Mouse (Mus musculus) kidney, embryonic 14.5 days (tissue): ENCODE measurements at regions not wholly inside any gene's neighbourhood (a gene's known extent, or its start where the extent isn't known, plus 50 kb on each side); places are given as distances from the start of the nearest gene placed in this dataset.

Source experiments
- ATAC-seq: fragments of 200-750 bp; cut with Nextera tagmentation; 2 replicates; pipeline ENCODE4 v1.8.0; 2017; ENCODE audit warnings: moderate number of reproducible peaks, mild to moderate bottlenecking, moderate TSS enrichment, moderate library complexity; ENCODE audit not compliant: low FRiP score, low TSS enrichment
- H3K27ac ChIP-seq: fragments of 300-500 bp; sonication (generic); 2 replicates; pipeline ENCODE4 v1.5.1; 2014; ENCODE audit warnings: low read depth, mild to moderate bottlenecking, low read length, moderate library complexity, mixed read lengths
- H3K27me3 ChIP-seq: fragments of 300-500 bp; sonication (generic); 2 replicates; pipeline ENCODE4 v1.6.1; 2014; ENCODE audit warnings: mild to moderate bottlenecking, low read length; ENCODE audit not compliant: control insufficient read depth, insufficient read depth
- H3K36me3 ChIP-seq: fragments of 300-500 bp; sonication (generic); 2 replicates; pipeline ENCODE4 v1.6.1; 2014; ENCODE audit warnings: low read length, mixed read lengths; ENCODE audit not compliant: control insufficient read depth, insufficient read depth
- H3K4me1 ChIP-seq: fragments of 300-500 bp; sonication (generic); 2 replicates; pipeline ENCODE4 v1.6.1; 2014; ENCODE audit warnings: low read length, mixed read lengths; ENCODE audit not compliant: control insufficient read depth, insufficient read depth
- H3K4me2 ChIP-seq: fragments of 300-500 bp; sonication (generic); replicated peaks from 2 replicates; pipeline ENCODE4 v1.6.1; 2014; ENCODE audit warnings: low read depth, mild to moderate bottlenecking, low read length
- H3K4me3 ChIP-seq: fragments of 300-500 bp; sonication (generic); 2 replicates; pipeline ENCODE4 v1.5.1; 2014; ENCODE audit warnings: mild to moderate bottlenecking, low read length
- H3K9ac ChIP-seq: fragments of 300-500 bp; sonication (generic); 2 replicates; pipeline ENCODE4 v1.6.1; 2014; ENCODE audit warnings: low read depth, mild to moderate bottlenecking, low read length, moderate library complexity
- H3K9me3 ChIP-seq: fragments of 300-500 bp; sonication (generic); 2 replicates; pipeline ENCODE4 v1.6.1; 2016; ENCODE audit warnings: low read length; ENCODE audit not compliant: control insufficient read depth
- WGBS: fragments of 180-500 bp; shearing (Covaris S2); extraction: QIAGEN DNeasy Blood & Tissue Kit; methylation state at CpG from one replicate; pipeline ENCODE4 v1.1.7; 2014; 5-methylcytosine and 5-hydroxymethylcytosine counted together

DNA sequence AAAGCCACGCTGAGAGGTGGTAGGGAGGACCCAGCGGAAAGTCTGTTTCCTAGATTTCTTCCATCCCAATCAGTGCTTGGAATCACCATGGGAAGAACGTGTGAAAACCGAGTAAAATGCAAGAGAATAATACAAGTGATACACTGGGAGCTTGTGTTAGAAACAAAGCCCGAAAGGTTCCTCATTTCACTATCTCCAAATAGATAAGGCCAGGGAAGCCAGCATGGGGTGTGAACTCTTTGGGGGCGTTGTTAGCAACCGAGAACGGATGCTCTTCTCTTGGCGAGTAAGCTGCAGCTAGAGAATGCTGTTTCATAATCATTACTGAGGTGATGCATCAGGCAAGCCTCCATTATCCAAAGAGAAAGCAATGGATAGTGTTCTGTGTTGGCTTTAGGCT is 118.8 kb upstream of the Atp5g3 start:
- Histone ChIP-seq H3K4me2 (no peak overlapping the region), H3K36me3 (no peaks in the 10 kb centered on the region), H3K9me3 (no peaks in the 10 kb centered on the region), H3K4me1 (no peaks in the 10 kb centered on the region), H3K27me3 (no peaks in the 10 kb centered on the region), H3K4me3 (no peak overlapping the region), H3K27ac (no peak overlapping the region), H3K9ac (no peak overlapping the region)
- no peak for ATAC-seq
- WGBS = 93% methylated on average over 9 of the region's 9 CpGs

DNA sequence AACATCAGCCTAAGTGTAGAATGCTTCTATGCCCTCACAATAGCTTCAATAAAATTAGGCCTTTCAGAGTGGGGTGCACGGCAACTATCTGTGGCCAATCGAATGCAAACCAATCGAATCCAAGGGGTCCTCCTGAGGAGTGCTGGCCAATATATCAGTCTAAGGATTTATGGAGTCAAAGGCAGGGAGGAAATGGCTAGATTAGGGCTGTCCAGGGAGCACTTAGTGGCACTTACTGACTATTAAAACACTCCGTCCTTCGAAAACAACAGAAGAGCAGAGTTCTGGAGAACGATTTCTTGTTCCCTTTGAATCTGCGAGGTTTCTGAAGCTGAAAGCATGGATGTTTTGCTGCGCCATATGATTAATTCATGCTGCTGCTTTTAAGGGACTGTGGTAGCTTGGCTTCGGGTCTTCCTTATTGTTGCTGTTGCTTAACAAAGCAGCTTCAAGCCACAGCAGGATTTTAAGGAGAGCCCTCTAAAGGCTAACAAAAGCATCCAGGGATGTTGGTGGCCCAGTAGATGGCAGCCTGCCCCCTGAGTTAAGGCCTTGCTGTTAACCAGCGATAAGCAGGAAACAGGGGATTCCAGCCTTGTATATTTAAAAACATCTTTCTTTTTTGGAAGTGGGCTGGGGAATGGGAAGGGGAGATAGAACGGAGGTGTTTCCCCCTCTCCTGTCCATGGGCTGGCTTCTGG is 116.4 kb upstream of the Atp5g3 start:
- ATAC-seq = no peak; the same call in 1 of the 2 replicates
- H3K9me3 ChIP-seq = no peaks in the 10 kb centered on the region
- no peak overlapping the region; the same call in 1 of the 2 replicates for H3K9ac ChIP-seq
- H3K36me3 ChIP-seq = no peaks in the 10 kb centered on the region
- no peak overlapping the region for H3K4me3 ChIP-seq
- 30% methylated on average over 11 of the region's 11 CpGs for WGBS
- H3K4me1 ChIP-seq = no peaks in the 10 kb centered on the region
- H3K27ac ChIP-seq = no peak overlapping the region
- H3K27me3 ChIP-seq = no peaks in the 10 kb centered on the region
- H3K4me2 ChIP-seq = no peak overlapping the region; the same call in 1 of the 2 replicates

DNA sequence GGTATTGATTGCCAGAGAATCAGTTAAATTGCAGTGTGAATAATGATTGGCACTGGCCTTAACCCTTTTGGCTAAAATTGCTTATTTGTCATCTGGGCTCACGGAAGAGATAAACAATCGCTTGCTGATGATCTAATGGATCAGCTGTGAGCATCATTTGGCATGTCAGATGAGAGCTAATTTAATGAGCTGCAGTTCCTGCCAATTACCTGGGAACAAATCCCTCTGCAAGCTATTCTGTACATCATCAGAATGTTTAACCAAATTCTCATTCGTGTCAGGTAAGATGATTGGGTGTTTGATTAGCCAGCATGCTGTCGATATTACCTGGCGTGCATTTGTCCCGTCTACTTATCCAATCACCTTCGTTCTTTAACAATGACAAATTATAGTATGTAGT is 104.0 kb upstream of the Atp5g3 start:
- no peaks in the 10 kb centered on the region for H3K36me3 ChIP-seq
- H3K4me1 ChIP-seq = no peaks in the 10 kb centered on the region
- no peak overlapping the region for H3K4me3 ChIP-seq
- H3K27me3 ChIP-seq = no peaks in the 10 kb centered on the region
- peaks cover 3% of the 10 kb centered on the region; the same call in 1 of the 2 replicates for H3K9me3 ChIP-seq
- 88% methylated on average over 7 of the region's 7 CpGs for WGBS
- no peak overlapping the region for H3K27ac ChIP-seq
- H3K4me2 ChIP-seq = no peak overlapping the region
- H3K9ac ChIP-seq = no peak overlapping the region
- no peak for ATAC-seq

DNA sequence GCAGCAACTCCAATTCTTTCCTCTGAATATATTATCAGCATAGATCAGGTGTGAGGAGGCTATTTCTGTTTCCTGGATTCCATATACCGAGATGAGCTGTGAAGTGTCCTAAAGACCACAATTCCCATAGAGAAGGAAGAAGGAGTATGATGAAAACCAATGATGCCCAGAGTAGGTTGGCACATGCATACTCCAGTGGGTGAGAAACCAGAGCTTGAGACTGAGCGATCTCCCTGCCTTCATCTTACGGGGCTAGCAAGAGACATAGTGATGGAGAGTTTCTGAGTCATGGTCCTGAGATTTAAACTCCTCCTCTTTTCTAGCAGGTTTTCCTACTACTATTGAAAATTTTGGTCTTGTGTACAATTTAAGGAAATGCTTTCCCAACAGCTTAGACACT is 103.1 kb upstream of the Atp5g3 start:
- H3K9me3 ChIP-seq = peaks cover 7% of the 10 kb centered on the region; the same call in 1 of the 2 replicates
- H3K9ac ChIP-seq = no peak overlapping the region
- no peaks in the 10 kb centered on the region for H3K36me3 ChIP-seq
- no peaks in the 10 kb centered on the region for H3K27me3 ChIP-seq
- no peak overlapping the region for H3K4me2 ChIP-seq
- no peak for ATAC-seq
- H3K4me3 ChIP-seq = no peak overlapping the region
- H3K27ac ChIP-seq = no peak overlapping the region
- 88% methylated on average over 3 of the region's 3 CpGs for WGBS
- H3K4me1 ChIP-seq = no peaks in the 10 kb centered on the region

DNA sequence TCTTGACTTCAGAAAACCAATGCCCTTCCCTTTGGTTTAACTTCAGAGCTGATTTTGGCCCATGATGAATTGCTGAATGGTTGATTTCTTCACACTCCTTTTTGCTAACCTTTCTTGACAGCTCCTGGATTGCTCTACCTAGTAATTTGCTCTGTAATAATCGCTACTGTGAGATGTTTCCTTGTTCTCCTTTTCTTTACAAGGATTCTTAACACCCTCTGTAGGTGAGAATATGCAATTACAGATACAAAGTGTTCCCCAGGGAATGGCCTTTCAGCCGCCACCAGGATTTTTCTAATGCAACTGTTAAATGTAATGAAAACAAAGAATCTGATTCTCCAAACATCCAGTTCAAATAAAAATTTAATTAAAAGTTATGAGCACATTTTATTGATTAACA is 87.4 kb upstream of the Atp5g3 start:
- Histone ChIP-seq H3K4me1 (no peaks in the 10 kb centered on the region), H3K9ac (no peak overlapping the region), H3K36me3 (no peaks in the 10 kb centered on the region), H3K4me2 (no peak overlapping the region), H3K27ac (no peak overlapping the region), H3K9me3 (no peaks in the 10 kb centered on the region), H3K4me3 (no peak overlapping the region), H3K27me3 (no peaks in the 10 kb centered on the region)
- WGBS = 6% methylated on average over 2 of the region's 2 CpGs
- ATAC-seq = no peak

DNA sequence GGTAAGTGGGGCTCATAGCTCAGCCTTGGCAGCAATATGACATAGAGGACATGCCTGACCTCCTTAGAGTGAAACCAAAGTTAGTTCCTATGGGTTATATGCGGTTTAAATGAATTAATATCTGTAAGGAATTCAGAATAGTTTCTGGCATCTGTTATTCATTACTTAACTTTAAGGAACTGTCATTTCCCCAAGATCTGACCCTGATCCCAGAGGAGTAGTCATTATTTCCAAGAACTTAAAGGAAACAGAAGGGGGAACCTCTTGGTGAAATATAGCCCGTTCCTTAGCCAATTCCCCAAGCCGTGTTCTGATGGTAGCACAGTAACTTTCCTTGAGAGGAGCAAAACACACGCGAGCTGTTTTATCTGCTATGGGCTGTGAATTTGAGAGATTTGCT is 85.9 kb upstream of the Atp5g3 start:
- Histone ChIP-seq H3K9ac (no peak overlapping the region), H3K4me3 (no peak overlapping the region), H3K9me3 (no peaks in the 10 kb centered on the region), H3K36me3 (no peaks in the 10 kb centered on the region), H3K4me1 (no peaks in the 10 kb centered on the region), H3K27me3 (no peaks in the 10 kb centered on the region), H3K4me2 (no peak overlapping the region), H3K27ac (no peak overlapping the region)
- no peak for ATAC-seq
- WGBS = 59% methylated on average over 5 of the region's 5 CpGs

DNA sequence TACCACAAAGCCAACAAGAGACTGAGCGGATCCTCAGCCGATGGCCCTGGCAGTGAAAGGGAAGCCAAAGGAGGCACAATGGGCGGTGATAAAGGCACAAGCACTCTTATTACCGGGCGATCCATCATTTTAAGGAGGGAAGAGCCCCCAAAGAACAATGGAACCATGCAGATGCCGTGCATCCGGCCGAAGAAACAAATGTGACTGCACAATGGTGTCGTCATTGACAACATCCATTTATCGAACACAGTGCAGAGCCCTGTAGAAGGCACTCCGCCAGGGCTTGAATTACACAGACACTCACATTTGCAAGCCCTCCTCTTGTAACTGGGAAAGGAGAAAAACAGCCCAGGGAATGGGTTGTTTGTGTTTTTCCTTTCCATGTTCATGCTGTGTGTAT is 80.7 kb upstream of the Atp5g3 start:
- Histone ChIP-seq H3K27ac (no peak overlapping the region), H3K4me2 (no peak overlapping the region), H3K36me3 (no peaks in the 10 kb centered on the region), H3K4me1 (no peaks in the 10 kb centered on the region), H3K9me3 (no peaks in the 10 kb centered on the region), H3K27me3 (no peaks in the 10 kb centered on the region), H3K4me3 (no peak overlapping the region), H3K9ac (no peak overlapping the region)
- 78% methylated on average over 11 of the region's 11 CpGs for WGBS
- no peak for ATAC-seq

DNA sequence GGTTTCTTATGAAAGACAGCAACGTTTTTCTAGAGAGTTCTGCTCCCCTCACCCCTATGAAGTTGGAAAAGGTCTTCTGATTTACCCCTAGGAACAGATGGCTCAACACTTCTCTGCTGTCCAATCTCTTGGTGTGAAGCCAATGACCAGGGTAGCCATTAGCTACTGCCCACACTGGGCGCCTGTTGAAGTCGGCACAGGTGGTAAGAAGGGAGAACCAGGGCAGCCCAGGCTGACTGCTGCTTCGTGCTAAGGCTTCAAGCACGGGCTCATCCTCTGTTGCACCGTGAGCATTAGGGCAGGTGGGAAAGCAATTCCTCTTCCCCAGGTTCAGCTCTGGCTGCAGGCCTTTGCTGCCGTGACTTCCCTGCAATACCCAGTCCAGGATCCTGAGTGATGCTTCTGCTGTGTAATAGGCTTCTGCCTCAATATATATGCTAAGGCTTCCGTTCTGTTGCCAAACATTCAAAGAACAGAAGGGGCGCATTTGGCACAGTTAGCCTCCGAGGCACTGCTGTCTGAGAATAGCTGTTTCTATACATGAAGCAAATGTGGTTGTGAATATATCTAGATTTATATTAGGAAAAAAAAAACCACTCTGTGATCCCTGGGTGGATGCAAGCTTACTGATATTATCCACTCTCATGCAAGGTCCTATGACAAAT is 76.4 kb upstream of the Atp5g3 start:
- Histone ChIP-seq H3K9me3 (no peaks in the 10 kb centered on the region), H3K36me3 (no peaks in the 10 kb centered on the region), H3K9ac (no peak overlapping the region), H3K4me3 (no peak overlapping the region), H3K27me3 (no peaks in the 10 kb centered on the region), H3K27ac (no peak overlapping the region), H3K4me2 (no peak overlapping the region), H3K4me1 (no peaks in the 10 kb centered on the region)
- 81% methylated on average over 10 of the region's 10 CpGs for WGBS
- ATAC-seq = no peak

DNA sequence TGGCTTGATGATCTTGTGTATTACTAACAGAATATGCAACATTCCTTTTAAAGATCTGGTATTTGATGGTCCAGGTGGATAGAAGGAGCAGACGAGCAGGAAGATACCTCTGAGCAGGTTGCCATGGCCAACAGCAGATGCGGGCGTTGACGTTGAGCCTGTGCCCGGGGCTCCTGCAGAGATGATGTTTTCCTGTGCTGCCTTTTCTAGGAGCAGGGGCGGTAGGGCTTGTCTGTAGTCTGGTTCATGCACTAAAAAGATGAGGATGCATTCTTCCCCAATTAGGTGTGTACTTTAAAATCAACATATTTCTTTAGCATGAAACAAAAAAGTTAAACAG is 74.8 kb upstream of the Atp5g3 start:
- Histone ChIP-seq H3K27ac (no peak overlapping the region), H3K4me2 (no peak overlapping the region), H3K36me3 (no peaks in the 10 kb centered on the region), H3K4me3 (no peak overlapping the region), H3K9ac (no peak overlapping the region), H3K9me3 (no peaks in the 10 kb centered on the region), H3K4me1 (no peaks in the 10 kb centered on the region), H3K27me3 (no peaks in the 10 kb centered on the region)
- WGBS = 83% methylated on average over 6 of the region's 6 CpGs
- no peak for ATAC-seq
